In the genomic region with DNA sequence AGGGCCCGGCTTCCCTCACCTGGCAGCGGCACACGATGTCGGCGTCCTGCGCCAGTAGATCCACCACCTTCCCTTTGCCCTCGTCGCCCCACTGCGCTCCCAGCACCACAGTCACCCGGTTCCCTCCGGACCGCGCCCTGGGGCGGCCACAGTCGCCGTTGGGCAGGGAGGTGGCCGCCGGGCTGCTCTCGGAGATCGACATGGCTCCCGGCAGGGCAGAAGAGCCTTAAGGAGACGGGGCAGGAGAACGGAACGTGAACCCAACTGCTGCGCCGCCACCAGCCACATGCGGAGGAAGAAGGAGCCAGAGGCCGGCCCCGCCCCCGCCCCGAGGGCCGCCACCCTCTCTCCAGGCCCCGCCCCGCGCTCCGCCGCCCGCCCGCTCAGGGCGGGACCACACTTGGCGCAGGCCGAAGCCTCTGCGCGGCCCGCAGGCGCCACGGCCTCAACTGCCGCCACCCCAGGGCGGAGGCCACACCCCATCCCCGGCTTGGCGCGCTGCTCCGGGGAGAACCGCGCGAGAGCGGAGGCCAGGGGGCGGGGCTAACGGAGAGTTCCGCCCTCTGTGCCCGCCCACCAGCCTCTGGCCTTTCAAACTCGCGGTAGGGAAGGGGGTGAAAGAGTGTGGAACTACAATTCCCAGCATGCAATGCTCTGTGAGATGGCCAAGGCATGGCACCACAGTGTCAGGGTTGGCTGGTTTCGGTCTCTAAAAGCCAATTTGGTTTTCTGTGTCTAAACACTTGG, we compare ENCODE assay signal across 8 mouse cellular contexts. TPM values are rescaled to one million over a fixed set of nuclear protein-coding genes. Genes with fewer than 3 reads are reported as not detected.
DNase-seq lines count a peak whose midpoint lies in the region; ATAC-seq and TF ChIP-seq lines count a peak whose summit lies in the region.

A gene (minus strand): TSS at position 319 of the 747 bp plus-strand sequence.

- peak within 1 kb of the TSS; percentile 84 for H3K27ac ChIP-seq in MEL (ENCODE audit: control insufficient read depth, low read depth, low read length)
- peak within 1 kb of the TSS; percentile 14; the same call in 1 of the 2 replicates for H3K27ac ChIP-seq in cerebellum, adult 2 months (ENCODE audit: insufficient read depth, low read length)
- peak within 1 kb of the TSS; percentile 89 for H3K27ac ChIP-seq in forebrain, postnatal 0 days (ENCODE audit: low read depth, low read length)
- H3K27ac ChIP-seq in lung, embryonic 15.5 days, result peak within 1 kb of the TSS; percentile 98

- peaks cover 1 to 29% of the 10 kb centered on the region in 2 experiments; a peak in 3 of 4 replicates for H3K36me3 ChIP-seq in MEL (ENCODE audit: control insufficient read depth in 1 of 2, insufficient read depth in 2 of 2, low read length in 2 of 2)
- H3K36me3 ChIP-seq in forebrain, postnatal 0 days (ENCODE audit: insufficient read depth), result no peaks in the 10 kb centered on the region
- H3K36me3 ChIP-seq in lung, embryonic 15.5 days, result no peaks in the 10 kb centered on the region

- ATAC-seq in forebrain, postnatal 0 days, result peak; percentile 96
- ATAC-seq in lung, embryonic 15.5 days (ENCODE audit: borderline replicate concordance, extremely low read depth, low FRiP score, low TSS enrichment), result peak; percentile 100

- no peak for TF ChIP-seq RAD21 in MEL (IDR thresholded peaks at IDR 0.05; ENCODE audit: low read depth, low read length)

- H3K4me2 ChIP-seq in forebrain, postnatal 0 days (ENCODE audit: low read depth), result peak within 1 kb of the TSS; percentile 65
- H3K4me2 ChIP-seq in lung, embryonic 15.5 days, result peak within 1 kb of the TSS; percentile 70

- peak; percentile 82 to 88 for TF ChIP-seq POLR2A in MEL (IDR thresholded peaks at IDR 0.05; ENCODE audit: control insufficient read depth in 1 of 2, insufficient read depth in 1 of 2, low read depth in 1 of 2, low read length in 2 of 2, poor library complexity in 1 of 2)
- peak; percentile 29; the same call in 1 of the 2 replicates for TF ChIP-seq POLR2A in cerebellum, adult 2 months (IDR thresholded peaks at IDR 0.05; ENCODE audit: borderline replicate concordance, insufficient read depth, low read length)

- no peak for TF ChIP-seq CTCF in MEL (IDR thresholded peaks at IDR 0.05 in 2 of 3, conservative IDR thresholded peaks at IDR 0.05 in 1 of 3; ENCODE audit: control insufficient read depth in 1 of 3, insufficient read depth in 1 of 3, low read depth in 2 of 3, low read length in 3 of 3, poor library complexity in 1 of 3, severe bottlenecking in 1 of 3)
- TF ChIP-seq CTCF in cerebellum, adult 2 months (IDR thresholded peaks at IDR 0.05; ENCODE audit: borderline replicate concordance, insufficient read depth, low read depth, low read length), result no peak
- no peak for TF ChIP-seq CTCF in forebrain, postnatal 0 days (IDR thresholded peaks at IDR 0.05; ENCODE audit: low read depth)

- DNase-seq in MEL (ENCODE audit: low read depth, low spot score), result peak; percentile 98
- peak; percentile 99 for DNase-seq in cerebellum, adult 2 months
- peak; percentile 98 for DNase-seq in forebrain, postnatal 0 days
- DNase-seq in heart, postnatal 4 days, result peak; percentile 99
- peak; percentile 97 for DNase-seq in layer of hippocampus, adult 8-10 months (ENCODE audit: low spot score in 2 of 2)
- peak; percentile 99 for DNase-seq in ovary, adult 18-20 months (ENCODE audit: low spot score)
- DNase-seq in thymus, postnatal 0 days (ENCODE audit: low spot score), result peak; percentile 99

- peak within 1 kb of the TSS; percentile 98 for H3K9ac ChIP-seq in MEL (ENCODE audit: control insufficient read depth, low read depth, low read length, poor library complexity, severe bottlenecking)
- H3K9ac ChIP-seq in forebrain, postnatal 0 days, result peak within 1 kb of the TSS; percentile 87
- H3K9ac ChIP-seq in lung, embryonic 15.5 days, result peak within 1 kb of the TSS; percentile 85

- under 1% methylated on average over 62 of the region's 64 CpGs for WGBS in cerebellum, adult 2 months
- 2% methylated on average over 64 of the region's 64 CpGs for WGBS in forebrain, postnatal 0 days
- WGBS in lung, embryonic 15.5 days, result under 1% methylated on average over 60 of the region's 64 CpGs

- no peaks in the 10 kb centered on the region for H3K9me3 ChIP-seq in MEL (replicated peaks; ENCODE audit: insufficient read depth, low read length)
- no peaks in the 10 kb centered on the region for H3K9me3 ChIP-seq in forebrain, postnatal 0 days (ENCODE audit: low read length)
- no peaks in the 10 kb centered on the region for H3K9me3 ChIP-seq in lung, embryonic 15.5 days

- peaks cover 8% of the 10 kb centered on the region in 2 experiments for H3K4me1 ChIP-seq in MEL (ENCODE audit: control insufficient read depth in 1 of 2, insufficient read depth in 2 of 2, low read length in 2 of 2)
- H3K4me1 ChIP-seq in cerebellum, adult 2 months (ENCODE audit: control insufficient read depth, insufficient read depth, low read length), result no peaks in the 10 kb centered on the region; the same call in 1 of the 2 replicates
- 0 out of 2 replicates have a peak, but pooled peaks cover 6% of the 10 kb centered on the region for H3K4me1 ChIP-seq in forebrain, postnatal 0 days (ENCODE audit: insufficient read depth)
- peaks cover 17% of the 10 kb centered on the region for H3K4me1 ChIP-seq in lung, embryonic 15.5 days

- peaks cover 42% of the 10 kb centered on the region for H3K79me2 ChIP-seq in MEL (ENCODE audit: control insufficient read depth, insufficient read depth, low read length, poor library complexity)

- TF ChIP-seq EP300 in MEL (IDR thresholded peaks at IDR 0.05; ENCODE audit: low read depth in 1 of 2, low read length in 2 of 2), result no peak

- H3K27me3 ChIP-seq in MEL (ENCODE audit: control insufficient read depth in 1 of 2, insufficient read depth in 2 of 2, low read length in 2 of 2), result no peaks in the 10 kb centered on the region
- H3K27me3 ChIP-seq in cerebellum, adult 2 months (ENCODE audit: control insufficient read depth, insufficient read depth, low read length), result no peaks in the 10 kb centered on the region
- no peaks in the 10 kb centered on the region for H3K27me3 ChIP-seq in forebrain, postnatal 0 days (ENCODE audit: insufficient read depth, low read length)
- H3K27me3 ChIP-seq in lung, embryonic 15.5 days, result no peaks in the 10 kb centered on the region

- H3K4me3 ChIP-seq in MEL (ENCODE audit: control insufficient read depth in 1 of 2, insufficient read depth in 1 of 2, low read depth in 2 of 2, low read length in 2 of 2), result peak within 1 kb of the TSS; percentile 74 to 87
- H3K4me3 ChIP-seq in cerebellum, adult 2 months (replicated peaks; ENCODE audit: insufficient read depth, low read depth, low read length), result peak within 1 kb of the TSS; percentile 81
- H3K4me3 ChIP-seq in forebrain, postnatal 0 days (ENCODE audit: low read depth, low read length), result peak within 1 kb of the TSS; percentile 80
- H3K4me3 ChIP-seq in lung, embryonic 15.5 days, result peak within 1 kb of the TSS; percentile 80

TF ChIP-seq in MEL, 35 proteins besides CTCF, POLR2A, EP300 and RAD21 (continues in another document):
- TF ChIP-seq ZMIZ1 (IDR thresholded peaks at IDR 0.05; ENCODE audit: low read depth, low read length) (peak; percentile 82), MYB (IDR thresholded peaks at IDR 0.05; ENCODE audit: low read depth, low read length) (no peak), SIN3A (IDR thresholded peaks at IDR 0.05; ENCODE audit: low read length) (peak; percentile 86), NRF1 (IDR thresholded peaks at IDR 0.05; ENCODE audit: insufficient read depth, low read depth, low read length, poor library complexity, severe bottlenecking) (peak; percentile 68), USF2 (IDR thresholded peaks at IDR 0.05; ENCODE audit: borderline replicate concordance in 1 of 2, insufficient read depth in 1 of 2, low read depth in 1 of 2, low read length in 2 of 2) (no peak), ETS1 (IDR thresholded peaks at IDR 0.05; ENCODE audit: low read depth, low read length) (no peak), GATA1 (IDR thresholded peaks at IDR 0.05; ENCODE audit: low read depth, low read length) (0 out of 2 replicates have a peak, but pooled peaks have one; percentile 6), ELF1 (IDR thresholded peaks at IDR 0.05; ENCODE audit: low read depth, low read length) (peak; percentile 73), TCF12 (IDR thresholded peaks at IDR 0.05; ENCODE audit: low read depth, low read length) (peak; percentile 10; the same call in 1 of the 2 replicates), USF1 (IDR thresholded peaks at IDR 0.05; ENCODE audit: low read depth, low read length) (0 out of 2 replicates have a peak, but pooled peaks have one; percentile 11), MAZ (IDR thresholded peaks at IDR 0.05; ENCODE audit: low read depth, low read length) (peak; percentile 63; the same call in 1 of the 2 replicates), RCOR1 (IDR thresholded peaks at IDR 0.05; ENCODE audit: low read depth, low read length) (no peak), MXI1 (IDR thresholded peaks at IDR 0.05; ENCODE audit: low read depth, low read length) (peak; percentile 93), POLR2AphosphoS2 (IDR thresholded peaks at IDR 0.05; ENCODE audit: low read length) (peak; percentile 93), HCFC1 (IDR thresholded peaks at IDR 0.05; ENCODE audit: low read depth, low read length) (peak; percentile 98), CHD2 (IDR thresholded peaks at IDR 0.05; ENCODE audit: low read length) (peak; percentile 86), TBP (IDR thresholded peaks at IDR 0.05; ENCODE audit: low read depth, low read length) (peak; percentile 77), JUND (IDR thresholded peaks at IDR 0.05; ENCODE audit: low read depth, low read length) (no peak), MYC (IDR thresholded peaks at IDR 0.05; ENCODE audit: low read depth, low read length) (peak; percentile 87), UBTF (IDR thresholded peaks at IDR 0.05; ENCODE audit: borderline replicate concordance, insufficient read depth, low read depth, low read length) (0 out of 2 replicates have a peak, but pooled peaks have one; percentile 10), NELFE (IDR thresholded peaks at IDR 0.05; ENCODE audit: low read depth, low read length) (peak; percentile 93)

RNA-seq across cellular contexts. Expression of the gene that starts here (rescaled TPM):
- total RNA-seq in MEL (2012; rRNA removed), result 55.7 and 59.0 TPM in 2 replicates
- polyA plus RNA-seq in MEL (2012; ENCODE audit: insufficient read depth in 1 of 2, insufficient read length in 2 of 2, low read depth in 1 of 2, low replicate concordance in 2 of 2, missing spikeins in 1 of 2), result 10 to 100 TPM in 1 of 2 experiments, not detected in 1; 62.6 TPM
- polyA plus RNA-seq in cerebellum, adult 2 months (2012; rRNA removed), result 45.6 and 48.1 TPM in 2 replicates
- total RNA-seq in forebrain, postnatal 0 days (2014; rRNA removed), result 97.1 and 106 TPM in 2 replicates
- polyA plus RNA-seq in forebrain, postnatal 0 days (2015; fragmentation: Nextera tagmentation; extraction: Ambion mirVana), result 58.0 and 59.1 TPM in 2 replicates
- 10 to 100 TPM; 24.7 to 24.9 TPM for total RNA-seq in heart, postnatal 4 days (2021)
- total RNA-seq in layer of hippocampus, adult 8-10 months (2022), result 10 to 100 TPM; 70.5 to 76.4 (median 73.2) TPM
- 55.9 and 56.5 TPM in 2 replicates for polyA plus RNA-seq in lung, embryonic 15.5 days (2015; fragmentation: Nextera tagmentation; extraction: Ambion mirVana)
- 57.4 and 57.9 TPM in 2 replicates for polyA plus RNA-seq in thymus, postnatal 0 days (2015; fragmentation: Nextera tagmentation; extraction: Ambion mirVana)

Comparison
In these comparisons a context has a peak if more than half of its experiments do, and no peak if none do; other contexts are left out.
1. Peak in every context shown above with its lines: DNase-seq, ATAC-seq, H3K4me3 ChIP-seq and H3K27ac ChIP-seq.
2. H3K27ac ChIP-seq: peak in every context shown above with its lines; median percentile 98 in lung, embryonic 15.5 days; 89 in forebrain, postnatal 0 days; 84 in MEL; 14 in cerebellum, adult 2 months.